Mouse (Mus musculus): ENCODE results near the gene Lrrc26.

GRCm38 (mm10) chr2:25258887-25259286 is 30.8 kb upstream of the Lrrc26 start:
- no peak for TF ChIP-seq GATA1 (IDR thresholded peaks at IDR 0.05; ENCODE audit: low read length)
- no peak for TF ChIP-seq TAL1 (IDR thresholded peaks at IDR 0.05; ENCODE audit: low read length)
